Mouse (Mus musculus) lung, postnatal 0 days (tissue): ENCODE data around the gene Vdac2. TPM values are rescaled to one million over a fixed set of nuclear protein-coding genes. Genes with fewer than 3 reads are reported as not detected.
A peak's percentile ranks its signal among the peaks of the same experiment; 100 is the strongest.

Experiments
- ATAC-seq: fragments of 200-750 bp; cut with Nextera tagmentation; 2 replicates; pipeline ENCODE4 v1.8.0; 2017; ENCODE audit warnings: moderate library complexity
- DNase-seq: peaks from one replicate; pipeline ENCODE4 v3.0.0-alpha.2; 2016; ENCODE audit warnings: low spot score
- H3K27ac ChIP-seq: fragments of 300-500 bp; sonication (generic); 2 replicates; pipeline ENCODE4 v1.5.1; 2014; ENCODE audit warnings: antibody characterized with exemption, mild to moderate bottlenecking, low read length, mixed read lengths
- H3K27me3 ChIP-seq: fragments of 300-500 bp; sonication (generic); replicated peaks from 2 replicates; pipeline ENCODE4 v1.6.1; 2014; ENCODE audit warnings: low read length, mixed read lengths; ENCODE audit not compliant: insufficient read depth
- H3K36me3 ChIP-seq: fragments of 300-500 bp; sonication (generic); 2 replicates; pipeline ENCODE4 v1.6.1; 2014; ENCODE audit warnings: low read length, mixed read lengths; ENCODE audit not compliant: insufficient read depth
- H3K4me1 ChIP-seq: fragments of 300-500 bp; sonication (generic); 2 replicates; pipeline ENCODE4 v1.6.1; 2014; ENCODE audit warnings: antibody characterized with exemption, low read depth, low read length, mixed read lengths; ENCODE audit not compliant: insufficient read depth
- H3K4me2 ChIP-seq: fragments of 300-500 bp; sonication (generic); replicated peaks from 2 replicates; pipeline ENCODE4 v1.6.1; 2014; ENCODE audit warnings: low read depth, mild to moderate bottlenecking, low read length, moderate library complexity, mixed read lengths
- H3K4me3 ChIP-seq: fragments of 300-500 bp; sonication (generic); 2 replicates; pipeline ENCODE4 v1.5.1; 2014; ENCODE audit warnings: low read depth, low read length
- H3K9ac ChIP-seq: fragments of 300-500 bp; sonication (generic); replicated peaks from 2 replicates; pipeline ENCODE4 v1.6.1; 2014; ENCODE audit warnings: low read depth, mild to moderate bottlenecking
- H3K9me3 ChIP-seq: fragments of 300-500 bp; sonication (generic); 2 replicates; pipeline ENCODE4 v1.6.1; 2016; ENCODE audit warnings: low read length, mixed read lengths
- CTCF ChIP-seq: IDR thresholded peaks from 2 replicates; pipeline ENCODE4 v1.5.1; 2016; ENCODE audit warnings: antibody characterized with exemption, mild to moderate bottlenecking
- EP300 ChIP-seq: IDR thresholded peaks from 2 replicates; pipeline ENCODE4 v1.6.1; 2016; ENCODE audit warnings: antibody characterized with exemption, mild to moderate bottlenecking, control low read depth
- WGBS: fragments of 180-500 bp; shearing (Covaris S2); extraction: QIAGEN DNeasy Blood & Tissue Kit; methylation state at CpG from one replicate; pipeline ENCODE4 v1.1.7; 2014; 5-methylcytosine and 5-hydroxymethylcytosine counted together
- polyA plus RNA-seq: library from polyadenylated mRNA; unstranded; fragments of >200 nt; fragmentation: Nextera tagmentation; extraction: Ambion mirVana; gene quantifications from 2 replicates; pipeline ENCODE4 v1.2.1, GENCODE M21; 2015

Vdac2 gene
- polyA plus RNA-seq, 1 experiment from 2014 or later = 221 TPM

GRCm38 (mm10) chr14:21813216-21813615 lies 11.8 kb upstream of the Vdac2 start:
- Histone ChIP-seq H3K9ac (no peak overlapping the region), H3K4me1 (no peaks in the 10 kb centered on the region), H3K27ac (no peak overlapping the region), H3K9me3 (no peaks in the 10 kb centered on the region), H3K4me3 (no peak overlapping the region), H3K36me3 (no peaks in the 10 kb centered on the region), H3K27me3 (no peaks in the 10 kb centered on the region), H3K4me2 (no peak overlapping the region)
- 39% methylated on average over 4 of the region's 4 CpGs for WGBS
- no peak for DNase-seq
- ATAC-seq = no peak
- TF ChIP-seq EP300 (no peak), CTCF (no peak)

GRCm38 (mm10) chr14:21813847-21814246 lies 11.2 kb upstream of the Vdac2 start:
- Histone ChIP-seq H3K27me3 (no peaks in the 10 kb centered on the region), H3K36me3 (no peaks in the 10 kb centered on the region), H3K4me1 (no peaks in the 10 kb centered on the region), H3K9ac (no peak overlapping the region), H3K4me3 (no peak overlapping the region), H3K27ac (no peak overlapping the region), H3K9me3 (no peaks in the 10 kb centered on the region), H3K4me2 (no peak overlapping the region)
- ATAC-seq (no peak), DNase-seq (no peak)
- TF ChIP-seq EP300 (no peak), CTCF (no peak)
- 72% methylated on average over 3 of the region's 3 CpGs for WGBS

- H3K36me3 ChIP-seq = no peaks in the 10 kb centered on the region
- no peak overlapping the region for H3K9ac ChIP-seq
- no peaks in the 10 kb centered on the region for H3K9me3 ChIP-seq
- H3K27ac ChIP-seq = no peak overlapping the region
- DNase-seq = no peak
- no peaks in the 10 kb centered on the region for H3K27me3 ChIP-seq
- no peak overlapping the region for H3K4me3 ChIP-seq
- TF ChIP-seq EP300 (no peak), CTCF (no peak)
- ATAC-seq = no peak
- H3K4me2 ChIP-seq = no peak overlapping the region
- H3K4me1 ChIP-seq = no peaks in the 10 kb centered on the region
- WGBS = 93% methylated on average over 4 of the region's 4 CpGs
Observed at GRCm38 (mm10) chr14:21814606-21815005, 10.4 kb upstream of the Vdac2 start.

- WGBS = 59% methylated on average over 3 of the region's 3 CpGs
- H3K27ac ChIP-seq = no peak overlapping the region
Observed at GRCm38 (mm10) chr14:21816255-21816654, 8.8 kb upstream of the Vdac2 start.

GRCm38 (mm10) chr14:21817453-21817852 lies 7.6 kb upstream of the Vdac2 start:
- Histone ChIP-seq H3K27ac (no peak overlapping the region), H3K4me3 (no peak overlapping the region), H3K9ac (no peak overlapping the region), H3K4me1 (no peaks in the 10 kb centered on the region), H3K36me3 (no peaks in the 10 kb centered on the region), H3K4me2 (no peak overlapping the region), H3K27me3 (no peaks in the 10 kb centered on the region), H3K9me3 (no peaks in the 10 kb centered on the region)
- 45% methylated on average over 4 of the region's 4 CpGs for WGBS
- DNase-seq (no peak), ATAC-seq (no peak)
- TF ChIP-seq EP300 (no peak), CTCF (no peak)

More at GRCm38 (mm10) chr14:21816255-21816654, 8.8 kb upstream of the Vdac2 start:
- Histone ChIP-seq H3K9ac (no peak overlapping the region), H3K9me3 (no peaks in the 10 kb centered on the region), H3K27me3 (no peaks in the 10 kb centered on the region), H3K4me3 (no peak overlapping the region), H3K36me3 (no peaks in the 10 kb centered on the region), H3K4me1 (no peaks in the 10 kb centered on the region), H3K4me2 (no peak overlapping the region)
- no peak for ATAC-seq
- no peak for DNase-seq
- TF ChIP-seq CTCF (no peak), EP300 (no peak)

- no peak for TF ChIP-seq EP300
- peak; percentile 60 for TF ChIP-seq CTCF
- Histone ChIP-seq H3K36me3 (no peaks in the 10 kb centered on the region), H3K4me2 (no peak overlapping the region), H3K27ac (no peak overlapping the region), H3K27me3 (no peaks in the 10 kb centered on the region), H3K4me1 (peaks cover 13% of the 10 kb centered on the region; the same call in 1 of the 2 replicates), H3K9ac (no peak overlapping the region), H3K9me3 (no peaks in the 10 kb centered on the region), H3K4me3 (no peak overlapping the region)
- 93% methylated on average over 4 of the region's 4 CpGs for WGBS
- no peak for ATAC-seq
- no peak for DNase-seq
Observed at GRCm38 (mm10) chr14:21820880-21821505, 4.0 kb upstream of the Vdac2 start.

GRCm38 (mm10) chr14:21822307-21822706 lies 2.7 kb upstream of the Vdac2 start:
- H3K4me3 ChIP-seq = no peak overlapping the region
- H3K9ac ChIP-seq = no peak overlapping the region
- TF ChIP-seq EP300 = no peak
- TF ChIP-seq CTCF = no peak
- no peak overlapping the region for H3K27ac ChIP-seq
- no peaks in the 10 kb centered on the region for H3K36me3 ChIP-seq
- no peaks in the 10 kb centered on the region for H3K9me3 ChIP-seq
- peaks cover 20% of the 10 kb centered on the region; the same call in 1 of the 2 replicates for H3K4me1 ChIP-seq
- 62% methylated on average over 7 of the region's 7 CpGs for WGBS
- no peaks in the 10 kb centered on the region for H3K27me3 ChIP-seq
- no peak for ATAC-seq
- DNase-seq = no peak
- no peak overlapping the region for H3K4me2 ChIP-seq
